Mouse (Mus musculus) lung, embryonic 16.5 days (tissue): Measurements from ENCODE around the gene Cc2d1a. TPM values are rescaled to one million over a fixed set of nuclear protein-coding genes. Genes with fewer than 3 reads are reported as not detected.

ENCODE experiments used
- ATAC-seq: fragments of 200-750 bp; cut with Nextera tagmentation; 2 replicates; pipeline ENCODE4 v1.8.0; 2017; ENCODE audit warnings: low read depth, mild to moderate bottlenecking, moderate library complexity
- H3K27ac ChIP-seq: fragments of 300-500 bp; sonication (generic); 2 replicates; pipeline ENCODE4 v1.5.1; 2014; ENCODE audit warnings: mild to moderate bottlenecking, control low read depth, low read length
- H3K27me3 ChIP-seq: fragments of 300-500 bp; sonication (generic); 2 replicates; pipeline ENCODE4 v1.6.1; 2014; ENCODE audit warnings: low read depth, low read length, mixed read lengths; ENCODE audit not compliant: control insufficient read depth, insufficient read depth
- H3K36me3 ChIP-seq: fragments of 300-500 bp; sonication (generic); 2 replicates; pipeline ENCODE4 v1.6.1; 2014; ENCODE audit warnings: low read length; ENCODE audit not compliant: control insufficient read depth, insufficient read depth
- H3K4me1 ChIP-seq: fragments of 300-500 bp; sonication (generic); replicated peaks from 2 replicates; pipeline ENCODE4 v1.6.1; 2014; ENCODE audit warnings: low read length, mixed read lengths; ENCODE audit not compliant: control insufficient read depth, insufficient read depth
- H3K4me2 ChIP-seq: fragments of 300-500 bp; sonication (generic); 2 replicates; pipeline ENCODE4 v1.6.1; 2014; ENCODE audit warnings: low read depth, low read length, control low read depth
- H3K4me3 ChIP-seq: fragments of 300-500 bp; sonication (generic); 2 replicates; pipeline ENCODE4 v1.5.1; 2014; ENCODE audit warnings: mild to moderate bottlenecking, low read length, control low read depth
- H3K9ac ChIP-seq: fragments of 300-500 bp; sonication (generic); 2 replicates; pipeline ENCODE4 v1.6.1; 2014; ENCODE audit warnings: low read length, control low read depth
- H3K9me3 ChIP-seq: fragments of 300-500 bp; sonication (generic); 2 replicates; pipeline ENCODE4 v1.6.1; 2016; ENCODE audit warnings: low read length; ENCODE audit not compliant: control insufficient read depth
- WGBS: fragments of 180-500 bp; shearing (Covaris S2); extraction: QIAGEN DNeasy Blood & Tissue Kit; methylation state at CpG from one replicate; pipeline ENCODE4 v1.1.7; 2014; 5-methylcytosine and 5-hydroxymethylcytosine counted together
- polyA plus RNA-seq: library from polyadenylated mRNA; unstranded; fragments of >200 nt; fragmentation: Nextera tagmentation; extraction: Ambion mirVana; gene quantifications from 2 replicates; pipeline ENCODE4 v1.2.1, GENCODE M21; 2015

The Cc2d1a gene
- 24.2 and 25.9 TPM in 2 replicates for polyA plus RNA-seq

- Histone ChIP-seq H3K36me3 (peaks cover 13% of the 10 kb centered on the region), H3K4me1 (peaks cover 11% of the 10 kb centered on the region), H3K9me3 (no peaks in the 10 kb centered on the region), H3K9ac (peak within 1 kb of the TSS; percentile 91), H3K4me3 (peak within 1 kb of the TSS; percentile 73), H3K4me2 (peak within 1 kb of the TSS; percentile 97), H3K27me3 (no peaks in the 10 kb centered on the region), H3K27ac (peak within 1 kb of the TSS; percentile 76)
- peak; percentile 97 for ATAC-seq
- 12% methylated on average over 49 of the region's 49 CpGs for WGBS
Measured at GRCm38 (mm10) chr8:84147769-84148530, at the start of gene Cc2d1a, which contains the start of gene 4930432K21Rik. Cc2d1a (minus strand) TSS chr8:84147936. 4930432K21Rik (plus strand) TSS chr8:84148025.

DNA sequence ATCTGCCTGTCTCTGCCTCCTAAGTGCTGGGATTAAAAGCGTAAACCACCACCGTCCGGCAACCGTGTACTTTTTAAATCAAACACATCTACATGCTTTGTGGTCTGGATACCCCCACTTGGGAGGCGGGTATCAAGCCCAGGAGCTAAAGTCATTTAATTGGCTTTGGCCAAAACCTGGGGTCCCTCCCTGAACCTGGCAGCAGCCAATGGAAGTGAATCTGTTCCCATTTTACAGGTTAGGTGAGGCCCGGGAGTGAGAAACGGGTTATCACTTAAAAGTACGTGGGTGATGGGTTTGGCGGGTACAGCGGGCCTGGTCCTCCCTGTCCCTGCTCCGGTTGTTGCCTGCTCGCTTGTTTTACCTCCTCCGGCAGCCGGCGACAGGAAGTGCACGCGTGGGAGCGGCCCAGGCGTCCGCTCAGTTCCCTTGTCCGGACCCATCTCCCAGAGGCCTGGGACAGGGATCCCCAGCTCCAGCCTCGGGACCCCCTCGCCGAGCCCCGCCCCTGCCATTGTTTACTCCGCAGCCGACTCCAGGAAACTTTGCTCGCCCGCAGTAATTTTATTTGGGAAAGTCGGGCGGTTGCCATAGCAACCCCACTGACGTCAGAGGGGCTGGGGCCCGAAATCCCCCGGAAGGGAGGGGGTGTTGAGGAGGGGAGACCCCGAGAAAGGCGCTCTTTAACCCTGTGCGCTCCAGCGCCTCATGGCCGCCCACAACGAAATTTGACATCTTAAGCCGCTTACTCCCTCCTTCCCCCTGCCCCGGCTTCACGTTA is 49.6 kb upstream of the Cc2d1a start:
- H3K27me3 ChIP-seq, result no peaks in the 10 kb centered on the region
- H3K4me2 ChIP-seq, result peak overlapping the region; percentile 65
- no peaks in the 10 kb centered on the region for H3K9me3 ChIP-seq
- peak overlapping the region; percentile 99 for H3K27ac ChIP-seq
- ATAC-seq, result peak; percentile 54
- no peaks in the 10 kb centered on the region for H3K36me3 ChIP-seq
- peak overlapping the region; percentile 76 for H3K9ac ChIP-seq
- H3K4me1 ChIP-seq, result peaks cover 44% of the 10 kb centered on the region
- WGBS, result under 1% methylated on average over 40 of the region's 43 CpGs
- peak overlapping the region; percentile 58 for H3K4me3 ChIP-seq

- Histone ChIP-seq H3K4me3 (no peak overlapping the region), H3K9me3 (no peaks in the 10 kb centered on the region), H3K4me1 (peaks cover 37% of the 10 kb centered on the region), H3K4me2 (no peak overlapping the region), H3K9ac (no peak overlapping the region), H3K27ac (no peak overlapping the region), H3K36me3 (no peaks in the 10 kb centered on the region), H3K27me3 (no peaks in the 10 kb centered on the region)
- ATAC-seq, result no peak
- WGBS, result 65% methylated on average over 3 of the region's 3 CpGs
Measured at GRCm38 (mm10) chr8:84194224-84194743, 46.5 kb upstream of the Cc2d1a start.

DNA sequence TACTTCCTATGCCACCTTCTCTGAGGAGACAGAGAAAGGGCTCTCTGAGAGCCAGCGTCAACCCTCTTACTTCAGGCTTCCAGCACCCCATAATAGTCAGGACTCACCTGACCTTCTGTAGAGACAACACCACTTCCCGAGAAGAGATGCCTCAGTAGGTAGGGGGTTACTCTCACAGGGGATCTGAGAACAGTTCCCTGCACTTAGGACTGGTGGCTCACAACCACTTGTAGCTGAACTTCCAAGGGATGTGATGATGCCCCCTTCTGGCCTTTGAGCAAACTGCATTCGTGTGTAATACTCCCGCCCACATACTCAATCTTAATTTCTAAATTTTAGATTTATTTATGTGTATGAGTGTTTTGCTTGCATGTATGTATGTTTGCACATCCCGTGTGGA is 45.8 kb upstream of the Cc2d1a start:
- H3K4me2 ChIP-seq, result no peak overlapping the region
- H3K4me1 ChIP-seq, result peaks cover 34% of the 10 kb centered on the region
- H3K9me3 ChIP-seq, result no peaks in the 10 kb centered on the region
- no peaks in the 10 kb centered on the region for H3K27me3 ChIP-seq
- peak overlapping the region; percentile 34; the same call in 1 of the 2 replicates for H3K27ac ChIP-seq
- ATAC-seq, result no peak
- 72% methylated on average over 5 of the region's 5 CpGs for WGBS
- no peak overlapping the region for H3K4me3 ChIP-seq
- no peaks in the 10 kb centered on the region for H3K36me3 ChIP-seq
- H3K9ac ChIP-seq, result no peak overlapping the region

DNA sequence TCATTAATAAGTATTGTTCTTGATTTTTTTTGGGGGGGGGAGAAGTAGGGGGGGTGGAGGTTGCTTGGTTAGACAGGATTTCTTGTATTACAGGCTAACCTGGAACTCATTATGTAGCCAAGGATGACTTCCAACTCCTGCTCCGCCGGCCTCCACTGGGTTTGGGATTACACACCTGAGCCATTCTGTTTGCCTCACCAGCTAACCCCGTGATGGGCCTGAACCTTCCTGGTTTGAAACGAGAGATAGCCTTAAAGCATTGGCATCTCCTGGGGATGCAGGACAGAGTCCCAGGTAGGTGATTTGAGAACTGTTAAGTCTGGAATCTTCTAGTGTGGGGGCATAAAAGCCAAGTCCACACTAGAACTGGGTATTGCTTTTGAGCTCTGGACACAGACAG is 45.4 kb upstream of the Cc2d1a start:
- peak overlapping the region; percentile 36; the same call in 1 of the 2 replicates for H3K4me3 ChIP-seq
- WGBS, result 67% methylated on average over 4 of the region's 4 CpGs
- H3K4me2 ChIP-seq, result peak overlapping the region; percentile 56
- H3K27ac ChIP-seq, result peak overlapping the region; percentile 98; the same call in 1 of the 2 replicates
- H3K9ac ChIP-seq, result no peak overlapping the region
- no peaks in the 10 kb centered on the region for H3K27me3 ChIP-seq
- ATAC-seq, result no peak
- H3K36me3 ChIP-seq, result no peaks in the 10 kb centered on the region
- H3K9me3 ChIP-seq, result no peaks in the 10 kb centered on the region
- peaks cover 32% of the 10 kb centered on the region for H3K4me1 ChIP-seq

DNA sequence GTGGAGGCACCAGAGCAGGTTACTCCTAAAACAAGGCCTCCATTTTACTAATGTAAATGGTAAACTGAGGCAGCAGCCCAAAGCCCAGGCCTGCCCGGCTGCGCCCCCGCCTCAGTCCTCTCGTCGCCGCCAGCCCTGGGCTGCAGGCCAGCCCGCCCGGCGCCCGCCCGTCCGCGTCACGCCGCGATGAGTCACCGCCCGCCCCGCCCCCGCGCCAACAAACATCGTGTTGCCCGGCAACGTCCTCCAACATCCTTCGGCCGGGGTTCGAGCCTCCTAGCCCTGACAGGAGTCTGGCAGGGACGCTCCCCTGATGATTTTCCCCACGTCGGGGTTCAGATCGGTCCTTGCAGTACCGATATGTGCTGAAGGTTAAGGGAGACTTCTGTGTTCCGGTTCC is 44.8 kb upstream of the Cc2d1a start:
- H3K9me3 ChIP-seq, result no peaks in the 10 kb centered on the region
- no peaks in the 10 kb centered on the region for H3K36me3 ChIP-seq
- H3K4me3 ChIP-seq, result peak overlapping the region; percentile 36
- 3% methylated on average over 24 of the region's 33 CpGs for WGBS
- H3K27ac ChIP-seq, result peak overlapping the region; percentile 98
- no peaks in the 10 kb centered on the region for H3K27me3 ChIP-seq
- peaks cover 28% of the 10 kb centered on the region for H3K4me1 ChIP-seq
- peak overlapping the region; percentile 60 for H3K9ac ChIP-seq
- peak; percentile 67; the same call in 1 of the 2 replicates for ATAC-seq
- H3K4me2 ChIP-seq, result peak overlapping the region; percentile 56

DNA sequence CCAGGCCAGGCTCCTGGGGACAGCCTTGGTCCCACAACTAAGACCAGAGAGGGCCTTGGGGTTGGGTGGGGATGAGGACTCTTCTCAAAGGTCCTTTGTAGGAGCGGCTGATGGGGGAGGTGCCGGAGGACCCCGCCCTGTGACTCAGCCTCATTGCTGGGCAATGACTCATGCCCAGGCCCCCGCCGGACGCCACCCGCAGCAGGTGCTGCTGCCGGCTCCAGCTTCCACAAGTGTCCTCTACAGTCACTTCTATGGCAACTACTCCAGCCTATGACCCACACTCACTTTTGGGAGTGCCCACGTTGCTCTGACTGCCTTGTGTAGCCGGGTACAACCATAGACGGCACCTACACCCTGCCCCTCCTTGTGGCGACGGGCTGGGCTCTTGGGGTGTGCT is 44.3 kb upstream of the Cc2d1a start:
- H3K4me1 ChIP-seq, result peaks cover 34% of the 10 kb centered on the region
- H3K27me3 ChIP-seq, result no peaks in the 10 kb centered on the region
- H3K4me2 ChIP-seq, result peak overlapping the region; percentile 56
- ATAC-seq, result peak; percentile 86
- WGBS, result 23% methylated on average over 13 of the region's 13 CpGs
- H3K4me3 ChIP-seq, result peak overlapping the region; percentile 36
- H3K9me3 ChIP-seq, result no peaks in the 10 kb centered on the region
- peak overlapping the region; percentile 60 for H3K9ac ChIP-seq
- peak overlapping the region; percentile 98 for H3K27ac ChIP-seq
- H3K36me3 ChIP-seq, result no peaks in the 10 kb centered on the region

GRCm38 (mm10) chr8:84190191-84190867 is 42.6 kb upstream of the Cc2d1a start:
- WGBS, result 91% methylated on average over 7 of the region's 7 CpGs
- no peak overlapping the region for H3K9ac ChIP-seq
- no peaks in the 10 kb centered on the region for H3K27me3 ChIP-seq
- H3K9me3 ChIP-seq, result peaks cover under 1% of the 10 kb centered on the region; the same call in 1 of the 2 replicates
- no peak overlapping the region for H3K4me2 ChIP-seq
- peaks cover 36% of the 10 kb centered on the region for H3K4me1 ChIP-seq
- no peak overlapping the region for H3K27ac ChIP-seq
- ATAC-seq, result no peak
- no peak overlapping the region for H3K4me3 ChIP-seq
- no peaks in the 10 kb centered on the region for H3K36me3 ChIP-seq
